Mouse (Mus musculus): Measurements from ENCODE around the gene Myo7a.

Myo7a gene

DNA sequence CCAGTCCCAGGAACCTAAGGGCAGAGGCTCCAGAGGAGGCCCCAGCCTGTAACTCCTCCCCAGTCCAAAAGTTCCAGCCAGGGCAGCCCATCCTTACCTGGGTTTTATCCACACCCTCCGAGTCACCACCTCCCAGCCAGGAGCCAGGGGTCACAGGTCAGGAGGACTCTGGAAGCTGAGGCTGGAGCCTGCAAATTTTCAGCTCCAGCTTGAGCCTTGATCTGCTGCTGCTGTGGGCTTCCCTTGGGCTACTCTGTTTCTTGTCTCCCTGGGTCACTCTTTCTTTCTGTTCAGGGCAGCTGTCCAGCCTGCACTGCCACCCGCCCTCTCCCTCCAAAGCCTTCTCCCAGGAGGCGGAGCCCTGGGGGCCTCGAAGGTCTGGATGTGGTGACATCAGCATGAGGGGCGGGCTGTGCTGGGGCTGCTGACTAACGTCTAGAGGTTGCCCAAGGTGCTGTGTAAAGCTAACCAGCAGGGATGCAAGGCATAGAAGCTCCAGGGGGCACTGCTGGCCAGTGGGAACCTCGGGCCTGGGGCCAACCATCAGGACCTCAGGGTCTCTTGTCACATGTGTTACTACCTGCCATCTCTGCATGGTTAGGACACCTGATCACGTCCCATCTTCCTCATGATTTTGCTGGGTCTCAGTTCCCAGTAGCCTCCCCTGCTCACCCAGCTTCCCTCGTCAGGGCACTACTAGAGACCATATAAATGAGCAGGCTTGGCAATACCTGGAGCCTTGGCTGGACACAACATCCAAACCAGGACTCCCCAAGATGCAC lies at the start of gene Myo7a:
Myo7a (minus strand) TSS at position 346 of the 782 bp plus-strand sequence.
- DNase-seq, result no peak

- DNase-seq, result peak; percentile 41 to 43
Measured at GRCm38 (mm10) chr7:98164999-98165528, 45.7 kb upstream of the Myo7a start.

DNA sequence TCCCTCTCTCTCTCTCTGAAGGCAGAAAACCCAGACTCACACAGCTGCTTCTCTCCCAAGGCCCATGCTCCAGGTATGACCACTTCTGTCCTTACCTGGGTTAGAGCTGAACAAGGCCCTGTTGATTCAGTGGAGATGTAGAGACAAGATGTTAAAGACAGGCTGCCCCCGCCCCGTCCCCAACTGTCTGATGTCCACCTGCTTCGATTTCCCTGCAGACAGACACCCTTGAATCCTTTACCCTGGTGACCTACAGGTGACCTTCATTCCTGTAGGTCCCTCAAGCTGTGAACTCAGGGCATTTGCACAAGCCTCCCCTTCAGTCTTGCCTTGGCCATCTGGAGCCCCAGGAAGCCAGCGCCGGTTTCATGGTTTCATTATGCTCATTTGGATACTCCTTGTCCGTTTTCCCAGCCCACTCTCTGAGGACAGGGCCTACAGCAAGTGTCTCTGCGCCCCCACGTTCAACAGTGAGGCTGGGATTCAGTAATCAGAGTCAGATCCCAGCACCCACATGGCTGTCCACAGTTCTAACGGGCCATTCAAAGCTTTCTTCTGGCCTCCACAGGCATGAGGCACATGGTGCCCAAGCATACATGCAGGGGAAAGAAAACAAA lies 45.2 kb upstream of the Myo7a start:
- no peak for DNase-seq

GRCm38 (mm10) chr7:98163700-98164099 lies 44.4 kb upstream of the Myo7a start:
- no peak for DNase-seq

DNA sequence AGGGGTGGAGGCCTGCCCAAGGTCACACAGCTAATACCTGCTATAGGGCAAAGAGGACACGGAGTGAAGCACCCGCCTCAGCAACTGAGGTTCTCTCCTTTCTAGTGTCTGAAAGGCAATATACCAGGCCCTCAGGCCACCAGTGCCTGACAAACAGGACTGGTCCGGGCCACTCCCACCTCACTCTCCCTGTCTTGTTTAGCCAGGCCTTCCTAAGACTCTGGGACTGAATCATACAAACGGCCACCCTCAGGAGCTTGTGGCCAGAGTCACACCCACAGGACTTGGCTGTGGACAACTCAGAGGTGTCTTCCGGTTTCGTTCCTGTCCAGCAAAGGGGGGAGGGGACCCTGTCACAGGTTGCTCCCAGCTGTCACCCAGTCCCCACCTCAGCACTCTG lies 42.9 kb upstream of the Myo7a start:
- no peak for DNase-seq

GRCm38 (mm10) chr7:98160041-98160740 lies 40.9 kb upstream of the Myo7a start:
- DNase-seq, result no peak

DNA sequence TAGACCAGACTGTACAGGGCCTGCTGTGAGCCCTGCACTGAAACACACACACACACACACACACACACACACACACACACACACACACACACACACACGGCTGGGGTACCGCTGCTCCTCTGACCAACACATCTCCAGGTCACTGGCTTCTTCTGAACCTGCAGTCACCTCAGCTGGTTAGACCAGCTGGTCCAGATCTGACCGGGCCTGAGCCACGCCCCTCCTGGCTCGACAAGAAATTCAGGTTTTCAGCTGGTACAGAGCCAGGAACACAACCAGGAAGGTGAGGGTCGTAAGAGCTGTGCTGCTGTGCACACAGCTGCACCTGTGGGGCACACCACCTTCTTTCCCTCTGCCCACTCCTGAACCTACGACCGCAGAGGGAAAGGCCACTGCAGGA lies 39.2 kb upstream of the Myo7a start:
- no peak for DNase-seq

DNA sequence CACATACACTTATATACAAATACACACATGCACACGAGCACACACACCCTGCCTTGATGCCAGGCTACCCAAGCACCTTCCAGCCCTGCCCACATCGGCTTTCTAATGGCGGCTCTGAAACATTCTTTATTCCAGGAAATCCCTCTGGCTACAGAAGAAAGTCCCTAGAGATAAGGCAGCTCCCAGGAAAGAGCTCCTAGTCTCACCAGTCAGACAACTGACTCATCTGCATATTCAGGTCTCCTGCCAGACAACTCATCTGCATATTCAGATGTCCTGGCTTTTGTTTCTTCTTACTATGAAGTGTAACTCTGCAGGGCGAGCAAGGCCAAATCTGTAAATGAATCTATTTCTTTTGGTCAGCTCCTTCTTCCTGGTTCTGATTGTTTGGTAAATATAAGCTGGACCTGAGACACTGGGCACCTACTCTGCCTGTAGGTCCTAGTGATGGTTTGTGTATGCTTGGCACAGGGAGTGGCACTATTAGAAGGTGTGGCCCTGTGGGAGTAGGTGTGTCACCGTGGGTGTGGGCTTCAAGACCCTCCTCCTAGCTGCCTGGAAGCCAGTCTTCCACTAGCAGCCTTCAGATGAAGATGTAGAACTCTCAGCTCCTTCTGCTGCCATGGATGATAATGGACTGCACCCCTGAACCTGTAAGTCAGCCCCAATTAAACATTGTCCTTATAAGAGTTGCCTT lies 38.5 kb upstream of the Myo7a start:
- DNase-seq, result no peak

DNA sequence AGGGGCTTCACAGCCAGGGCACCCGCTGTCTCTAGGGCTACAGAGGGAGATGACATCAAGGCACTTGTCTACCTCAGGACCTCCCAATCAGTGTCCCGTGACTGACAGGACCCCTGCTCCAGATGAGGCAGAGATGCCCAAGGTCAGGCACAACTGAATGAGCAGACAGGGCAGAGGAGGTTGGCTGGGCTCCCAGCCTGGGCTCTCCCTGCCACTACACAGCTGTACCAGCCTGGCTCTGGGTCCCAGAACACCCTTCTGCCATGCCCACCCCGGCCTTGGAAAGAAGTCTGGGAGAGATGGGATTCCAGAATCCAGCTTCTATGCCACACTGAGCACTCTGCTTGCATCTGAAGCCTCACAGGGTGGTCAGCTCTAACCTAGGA lies 36.9 kb upstream of the Myo7a start:
- no peak for DNase-seq

GRCm38 (mm10) chr7:98155546-98156279 lies 36.4 kb upstream of the Myo7a start:
- DNase-seq, result peak in 1 of 2 experiments; percentile 62

GRCm38 (mm10) chr7:98153892-98154291 lies 34.6 kb upstream of the Myo7a start:
- no peak for DNase-seq

- DNase-seq, result no peak
Measured at GRCm38 (mm10) chr7:98153345-98153744, 34.0 kb upstream of the Myo7a start.

DNA sequence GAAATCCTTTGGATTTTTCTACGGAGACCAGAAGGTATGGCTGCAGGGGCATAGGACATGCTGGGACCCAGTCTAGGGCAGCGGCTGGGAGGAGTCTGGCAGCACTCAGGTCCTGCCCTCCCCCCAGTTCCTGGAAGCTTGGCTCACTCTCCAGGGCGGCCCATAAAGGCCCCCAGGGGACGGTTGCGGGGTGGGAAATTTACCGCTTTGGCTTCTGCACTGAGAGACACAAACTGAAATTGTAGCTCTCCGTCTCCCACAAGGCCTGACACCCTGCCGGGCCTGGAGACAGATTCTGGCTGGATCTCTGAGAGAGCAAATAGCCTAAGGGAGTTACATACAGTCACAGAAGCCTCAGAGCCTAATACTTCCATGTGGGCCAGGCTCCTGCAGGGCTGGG lies 33.1 kb upstream of the Myo7a start:
- DNase-seq, result no peak

GRCm38 (mm10) chr7:98150525-98150924 lies 31.2 kb upstream of the Myo7a start:
- no peak for DNase-seq

DNA sequence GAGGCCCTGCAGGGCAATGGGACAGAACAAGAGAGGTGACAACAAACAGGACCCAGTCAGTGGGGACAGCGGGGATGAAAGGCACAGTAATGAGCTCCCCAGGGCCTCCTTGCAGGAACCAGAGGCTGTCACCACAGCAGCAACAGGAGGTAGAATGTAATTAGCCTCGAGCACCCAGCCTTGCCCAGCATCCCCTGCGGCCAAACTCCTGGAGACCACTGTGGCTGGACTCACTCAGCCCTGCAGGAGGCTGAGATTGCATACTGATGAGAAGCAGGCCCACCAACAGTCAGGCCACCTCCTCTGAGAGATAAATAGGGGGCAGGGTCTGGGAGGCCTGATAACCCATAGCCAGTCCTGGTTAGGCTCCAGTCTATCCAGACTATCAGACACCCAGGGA lies 30.5 kb upstream of the Myo7a start:
- no peak for DNase-seq

- no peak for DNase-seq
Measured at GRCm38 (mm10) chr7:98148721-98149407, 29.5 kb upstream of the Myo7a start.

DNA sequence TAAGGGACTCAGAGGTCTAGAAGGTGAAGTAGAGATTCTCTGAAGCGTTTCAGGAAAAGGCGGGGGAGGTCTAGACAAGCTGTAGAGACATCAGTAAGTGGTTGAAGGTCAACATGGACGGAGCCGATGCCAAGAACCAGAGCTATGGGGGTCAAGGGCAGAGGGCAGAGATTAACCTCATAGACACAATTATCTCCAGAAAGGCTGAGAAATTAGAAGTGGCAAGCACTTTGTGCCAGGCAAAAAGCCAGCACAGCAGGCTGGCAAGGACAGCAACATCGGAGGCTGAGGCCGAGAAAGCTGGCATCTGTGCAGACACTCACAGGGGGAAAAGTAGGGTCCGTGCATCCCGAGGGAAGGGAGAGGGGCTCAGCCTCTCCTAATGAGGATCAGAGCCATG lies 28.4 kb upstream of the Myo7a start:
- DNase-seq, result no peak

DNA sequence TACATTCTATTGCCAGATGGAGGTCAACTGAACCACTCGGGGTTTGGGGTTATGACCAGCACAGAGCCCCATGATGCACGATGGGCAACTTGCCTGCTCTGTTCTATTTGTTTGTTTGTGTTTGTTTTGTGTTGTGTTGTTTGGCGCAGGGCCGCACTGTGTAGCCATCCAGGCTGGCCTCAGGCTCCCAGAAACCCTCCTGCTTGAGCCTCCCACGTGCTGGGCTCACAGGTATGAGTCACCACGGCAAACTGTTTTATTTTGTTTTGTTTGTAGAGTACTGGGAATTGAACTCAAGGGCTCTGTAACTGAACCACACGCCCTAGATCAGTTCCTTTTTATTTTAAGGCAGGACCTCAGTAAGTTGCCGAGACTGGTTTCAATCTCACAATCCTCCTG lies 27.1 kb upstream of the Myo7a start:
- no peak for DNase-seq

- no peak for DNase-seq
Measured at GRCm38 (mm10) chr7:98145842-98146446, 26.6 kb upstream of the Myo7a start.

GRCm38 (mm10) chr7:98145402-98145801 lies 26.1 kb upstream of the Myo7a start, which contains the start of gene Omp:
Gene Omp, minus strand, starts transcription at chr7:98145502.
- DNase-seq, result no peak

GRCm38 (mm10) chr7:98142648-98143047 lies 23.3 kb upstream of the Myo7a start:
- no peak for DNase-seq

Data from spleen, adult 18-20 months (tissue).